Mouse (Mus musculus) olfactory bulb, adult 2 months (tissue): ENCODE results near the gene Adssl1.

Source experiments
- CTCF ChIP-seq: fragments of 200-500 bp; IDR thresholded peaks from 2 replicates; pipeline ENCODE4 v1.5.1; 2012; ENCODE audit warnings: low read depth, mild to moderate bottlenecking, low read length, moderate library complexity; ENCODE audit not compliant: insufficient read depth
- POLR2A ChIP-seq: fragments of 200-500 bp; IDR thresholded peaks from 2 replicates; pipeline ENCODE4 v1.6.1; 2012; ENCODE audit warnings: mild to moderate bottlenecking, low read depth, low read length, moderate library complexity; ENCODE audit not compliant: insufficient read depth

GRCm38 (mm10) chr12:112678555-112679026 lies 58.7 kb downstream of the Adssl1 start, which contains the start of gene Zbtb42:
- TF ChIP-seq POLR2A (no peak), CTCF (no peak)
